Mouse (Mus musculus) adrenal gland, postnatal 14 days (tissue): Measurements from ENCODE around the gene Ypel3. TPM values are rescaled to one million over a fixed set of nuclear protein-coding genes. Genes with fewer than 3 reads are reported as not detected.

Source experiments
- DNase-seq: peaks from one replicate; pipeline ENCODE4 v3.0.0; 2021; ENCODE audit warnings: mixed read lengths
- total RNA-seq: library from RNA; stranded (reverse); gene quantifications from 2 replicates; pipeline ENCODE4 v1.2.3, GENCODE M21; 2021

The Ypel3 gene
- total RNA-seq, 1 experiment from 2014 or later, result 129 TPM

DNA sequence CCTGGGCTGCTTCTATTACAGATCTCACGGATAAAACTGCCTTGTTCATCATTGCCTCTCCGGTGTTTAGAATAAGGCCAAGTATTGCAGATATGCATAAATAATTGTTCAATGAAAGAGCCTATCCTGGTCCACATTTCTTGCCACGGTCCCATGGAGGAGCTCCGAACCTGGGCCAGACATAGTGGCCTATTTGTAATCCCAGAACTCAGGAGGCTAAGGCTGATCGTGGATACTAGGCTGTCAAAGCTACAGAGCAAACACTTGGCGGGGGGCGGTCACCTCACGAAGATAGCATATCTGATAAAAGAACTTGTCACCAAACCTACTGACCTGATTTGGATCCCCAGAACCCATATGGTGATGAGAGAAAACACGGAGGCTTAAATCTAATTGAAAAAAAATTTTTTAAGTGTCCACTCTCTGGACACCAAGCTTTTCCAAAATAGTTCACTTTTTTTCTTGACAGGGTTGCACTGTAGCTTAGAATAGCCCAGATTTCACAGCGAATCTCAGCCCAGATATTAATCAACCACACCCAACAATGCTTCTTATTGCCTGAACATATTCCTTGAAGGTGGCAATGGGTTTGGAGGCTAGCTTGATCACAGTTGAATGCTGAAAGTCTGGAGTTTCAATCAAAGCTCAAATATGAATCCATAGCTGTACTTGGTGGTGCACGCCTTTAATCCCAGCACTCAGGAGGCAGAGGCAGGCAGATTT, 16.1 kb downstream of the Ypel3 start:
- no peak for DNase-seq

DNA sequence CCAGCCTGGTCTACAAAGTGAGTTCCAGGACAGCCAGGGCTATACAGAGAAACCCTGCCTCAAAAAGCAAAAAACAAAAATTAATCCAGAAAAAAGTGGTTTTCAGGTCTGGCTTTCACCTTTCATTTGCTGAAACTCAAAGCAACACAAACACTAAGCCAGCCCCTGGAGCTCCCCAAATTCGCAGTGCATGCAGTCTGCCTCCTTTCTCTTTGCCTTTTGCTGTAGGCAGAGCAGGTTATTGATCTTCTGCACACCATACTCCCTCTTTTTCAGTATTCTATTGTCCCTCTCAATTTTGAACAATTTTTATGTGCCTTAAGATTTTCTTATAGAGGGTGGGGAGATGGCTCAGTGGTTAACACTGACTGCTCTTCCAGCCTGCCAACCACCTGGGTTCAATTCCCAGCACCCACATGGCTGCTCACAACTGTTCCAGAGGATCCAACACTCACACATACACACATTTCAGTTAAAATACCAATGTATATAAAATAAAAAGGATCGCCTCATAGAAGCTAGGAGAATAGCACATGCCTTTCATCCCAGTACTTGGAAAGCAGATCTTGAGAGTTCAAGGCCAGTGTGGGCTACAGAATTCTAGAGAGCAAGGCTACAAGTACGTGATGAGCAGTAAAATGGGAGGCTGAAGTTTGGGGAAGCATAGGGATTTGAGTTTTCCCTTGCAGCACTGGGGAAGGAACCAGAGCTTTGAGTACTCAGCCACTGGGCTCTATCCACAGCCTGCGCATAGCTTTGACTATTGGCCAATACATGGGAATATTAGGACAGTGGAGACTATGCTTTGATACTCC, 16.9 kb downstream of the Ypel3 start:
- DNase-seq, result no peak

DNA sequence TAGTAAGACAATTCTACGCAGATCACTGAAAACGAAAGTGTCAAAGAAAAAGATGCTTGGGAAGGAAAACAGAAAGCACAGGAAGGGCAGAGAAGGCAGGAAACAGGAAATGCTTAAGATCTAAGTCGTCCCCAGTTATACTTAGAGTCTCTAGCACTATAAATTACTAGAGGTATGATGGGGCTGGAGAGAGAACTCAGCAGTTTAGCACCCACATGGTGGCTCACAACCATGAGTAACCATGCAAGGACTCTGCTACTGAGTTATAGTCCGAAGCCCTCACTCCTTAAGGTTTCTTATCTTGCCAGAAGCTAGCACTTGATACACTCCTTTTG, 17.5 kb downstream of the Ypel3 start:
- no peak for DNase-seq

DNA sequence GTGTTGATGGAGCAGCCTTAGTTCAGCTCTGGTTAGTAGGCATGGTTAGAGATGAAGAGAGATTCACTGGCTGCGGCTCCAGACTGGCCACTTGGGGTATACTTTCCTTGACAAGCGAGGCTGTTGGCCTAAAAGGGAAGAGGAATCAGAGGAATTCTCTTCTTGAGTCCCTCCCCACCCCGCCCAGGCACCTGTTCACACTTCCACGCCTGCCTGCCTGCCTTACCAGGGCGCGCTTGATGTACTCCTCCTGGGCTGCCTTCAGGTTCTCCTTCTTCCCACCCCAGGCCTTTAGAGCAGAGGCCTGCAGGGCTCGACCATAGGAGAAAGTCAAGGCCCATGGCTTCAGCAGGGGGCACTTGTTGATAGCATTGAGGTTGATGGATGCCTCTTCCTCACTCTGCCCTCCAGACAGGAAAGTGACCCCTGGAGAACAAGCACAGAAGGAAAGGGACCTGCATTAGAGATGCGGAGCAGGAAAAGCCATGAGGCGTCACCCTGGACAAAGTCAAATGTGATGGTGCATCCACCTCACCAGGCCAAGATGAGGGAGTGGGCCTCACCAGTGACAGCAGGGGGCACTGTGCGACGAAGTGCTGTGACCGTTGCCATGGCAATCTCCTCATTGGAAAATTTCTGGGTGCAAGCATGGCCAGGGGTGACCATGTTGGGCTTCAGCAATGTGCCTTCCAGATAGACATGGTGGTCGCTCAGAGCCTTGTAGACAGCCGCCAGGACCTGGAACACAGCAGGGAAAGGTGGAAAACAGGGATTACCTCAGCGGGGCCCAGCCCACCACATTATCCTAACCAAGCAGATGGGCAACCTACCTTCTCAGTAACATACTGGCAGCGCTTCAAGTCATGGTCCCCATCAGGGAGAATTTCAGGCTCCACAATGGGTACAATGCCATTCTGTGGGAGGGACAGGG, 18.9 kb downstream of the Ypel3 start:
- DNase-seq, result no peak

GRCm38 (mm10) chr7:126796350-126796932, 19.7 kb downstream of the Ypel3 start:
- DNase-seq, result peak; percentile 61

GRCm38 (mm10) chr7:126797411-126798126, 20.8 kb downstream of the Ypel3 start, which contains the start of gene Fam57b:
Fam57b (plus strand) TSS chr7:126797668.
- DNase-seq, result peak; percentile 81

DNA sequence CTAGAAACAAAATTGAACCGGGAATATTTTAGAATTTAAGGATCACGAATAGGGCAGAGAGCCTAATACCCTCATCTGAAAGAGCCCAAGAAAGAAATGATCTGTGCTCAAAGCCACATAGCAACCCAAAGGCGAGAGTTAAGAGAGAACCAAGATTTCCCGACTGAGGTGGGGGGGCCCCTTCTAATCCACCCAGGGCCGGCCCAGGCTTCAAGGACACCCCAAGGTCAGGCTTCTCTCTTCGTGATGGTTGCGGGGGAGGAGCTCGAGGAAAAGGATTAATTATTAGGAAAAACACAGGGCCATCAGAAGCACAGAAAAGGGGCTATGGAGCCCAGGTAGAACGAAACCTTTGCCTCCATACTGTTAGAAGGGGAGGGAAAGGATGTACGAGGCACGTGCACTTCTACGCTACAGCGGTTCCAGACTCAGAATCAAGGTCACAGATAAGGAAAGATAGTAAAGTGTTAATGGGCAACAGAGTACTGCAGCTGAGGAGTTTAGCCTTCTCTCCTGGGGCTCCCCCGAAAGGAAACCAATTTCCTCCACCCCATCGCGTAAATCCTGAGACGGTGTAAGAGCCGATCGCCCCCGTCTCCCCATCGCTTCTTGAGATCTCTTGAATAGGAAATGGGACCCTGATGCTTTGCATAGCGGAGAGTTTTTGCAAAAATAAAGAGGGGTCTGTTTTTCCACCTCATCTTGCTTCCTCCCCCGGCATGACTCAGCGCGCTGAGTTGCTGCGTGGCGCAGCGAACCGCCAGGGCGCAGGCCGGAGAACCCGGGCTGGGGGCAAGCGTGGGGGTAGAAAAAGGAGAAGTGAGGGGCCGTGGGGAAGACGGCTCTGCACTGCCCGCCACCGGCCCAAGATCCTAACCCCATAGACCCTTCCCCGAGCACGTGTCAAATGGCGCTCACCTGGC, 21.6 kb downstream of the Ypel3 start:
- peak; percentile 77 for DNase-seq

DNA sequence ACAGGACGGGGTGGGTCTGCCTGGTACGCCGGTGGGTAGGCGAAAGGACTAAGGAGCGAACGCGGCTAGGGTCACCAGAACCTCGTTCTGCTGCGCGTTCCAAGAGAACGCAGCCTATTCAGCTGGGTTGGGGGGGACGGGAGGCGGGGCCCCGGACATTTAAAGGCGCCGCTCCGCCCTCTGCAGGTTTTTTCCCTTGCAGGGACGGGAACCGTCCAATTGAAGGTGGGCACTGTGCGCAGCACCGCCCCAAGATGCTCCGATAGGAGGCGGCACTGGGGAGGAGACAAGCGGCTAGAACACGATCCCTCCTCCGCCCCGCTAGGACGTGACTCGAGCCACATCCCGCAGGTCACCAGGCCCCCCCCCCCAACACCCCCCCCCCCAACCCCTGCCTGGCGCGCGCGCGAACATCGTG, 22.3 kb downstream of the Ypel3 start:
- peak; percentile 98 for DNase-seq

- peak; percentile 52 for DNase-seq
Observed at GRCm38 (mm10) chr7:126799468-126800268, 22.9 kb downstream of the Ypel3 start.

GRCm38 (mm10) chr7:126800269-126801056, 23.7 kb downstream of the Ypel3 start:
- DNase-seq, result no peak

- no peak for DNase-seq
Observed at GRCm38 (mm10) chr7:126801057-126801422, 24.3 kb downstream of the Ypel3 start.

DNA sequence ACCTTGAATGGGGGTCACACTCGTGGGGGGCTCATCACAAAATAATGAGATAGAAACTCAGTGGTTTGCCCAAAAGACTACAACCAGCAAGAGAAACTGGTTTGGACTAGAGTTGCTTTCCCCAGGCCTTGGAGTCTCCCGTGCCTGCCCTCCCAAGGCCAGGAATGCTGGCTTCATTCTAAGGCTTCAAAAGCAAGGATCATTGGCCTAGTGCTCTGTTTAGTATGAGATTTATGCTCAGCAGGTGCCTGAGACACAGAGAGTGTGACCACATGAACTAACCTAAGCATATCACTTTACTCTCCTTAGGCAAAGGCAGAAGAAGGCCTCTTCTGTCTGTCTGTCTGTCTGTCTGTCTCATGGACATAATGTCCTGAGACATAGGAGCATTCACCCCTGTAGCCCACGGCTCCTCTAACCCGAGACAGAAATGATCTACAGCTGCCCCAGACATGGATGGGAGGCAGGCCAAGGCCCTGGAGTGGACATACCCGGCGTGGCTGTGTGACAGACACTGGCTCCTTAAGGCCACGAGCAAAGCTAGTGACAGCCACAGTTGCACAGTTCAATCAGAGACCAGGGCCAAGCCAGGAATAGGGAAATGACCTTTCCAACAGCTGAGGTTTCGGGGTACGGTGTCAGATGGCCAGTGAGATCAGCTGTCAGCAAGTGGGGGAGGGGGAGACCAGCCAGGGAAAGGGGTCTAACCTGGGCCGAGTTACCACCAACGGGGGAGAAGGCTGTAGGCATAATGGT, 25.6 kb downstream of the Ypel3 start:
- peak; percentile 69 for DNase-seq

DNA sequence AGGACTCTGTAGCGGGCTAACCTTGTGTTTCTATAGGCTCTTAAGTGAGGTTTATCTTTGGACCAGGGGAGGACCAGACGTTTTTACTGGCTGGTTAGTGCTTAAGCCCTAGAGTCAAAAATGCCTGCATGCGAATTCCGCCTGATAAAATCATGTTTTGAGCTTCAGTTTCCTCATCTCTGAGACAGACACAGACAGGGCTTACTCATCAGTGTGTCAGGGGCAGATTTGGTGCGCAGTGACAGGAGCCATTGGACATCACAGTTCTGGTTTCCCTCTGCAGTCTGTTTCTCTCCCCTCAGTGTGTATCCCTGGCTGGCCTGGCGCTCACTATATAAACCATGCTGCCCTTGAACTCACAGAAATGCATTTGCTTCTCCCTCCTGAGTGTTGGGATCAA, 26.4 kb downstream of the Ypel3 start:
- DNase-seq, result peak; percentile 43

DNA sequence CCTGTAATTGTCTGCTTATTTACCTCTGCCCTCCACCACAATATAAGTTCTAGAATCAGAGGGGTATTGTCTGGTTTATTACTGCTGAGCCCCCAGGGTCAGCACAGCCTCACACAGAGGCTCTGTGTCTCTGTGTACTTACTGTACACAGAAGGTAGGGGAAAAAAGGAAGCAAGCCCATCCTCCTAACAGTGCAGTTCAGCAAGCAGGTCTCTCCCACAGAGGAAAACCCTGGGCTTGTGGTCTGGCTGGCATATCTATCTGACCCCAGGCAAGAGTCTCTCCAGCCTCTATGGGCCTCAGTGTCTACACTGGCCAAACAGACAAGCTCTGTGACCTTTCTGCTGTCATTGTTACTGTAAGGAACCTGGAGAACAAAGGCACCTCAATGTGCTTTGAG, 27.0 kb downstream of the Ypel3 start:
- DNase-seq, result no peak

DNA sequence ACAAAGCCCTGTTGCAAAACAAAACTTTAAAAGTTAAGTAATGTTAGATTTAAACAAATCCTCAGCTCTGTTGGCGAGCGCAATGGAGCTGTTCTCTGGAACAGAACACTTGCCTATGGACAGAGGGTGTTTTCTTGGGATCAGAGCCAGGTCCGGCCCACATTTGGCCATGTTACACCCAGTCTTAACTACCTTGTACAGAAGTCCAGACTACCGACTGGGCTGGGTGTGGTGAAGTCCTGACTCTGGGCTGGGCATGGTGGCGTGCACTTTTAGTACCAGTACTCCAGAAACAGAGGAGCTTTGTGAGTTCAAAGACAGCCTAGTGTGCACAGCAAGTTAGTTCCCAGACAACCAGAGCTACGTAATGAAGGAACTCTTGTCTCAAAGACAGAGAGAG, 30.2 kb downstream of the Ypel3 start:
- peak; percentile 50 for DNase-seq

GRCm38 (mm10) chr7:126807405-126807804, 30.6 kb downstream of the Ypel3 start:
- DNase-seq, result peak; percentile 52

DNA sequence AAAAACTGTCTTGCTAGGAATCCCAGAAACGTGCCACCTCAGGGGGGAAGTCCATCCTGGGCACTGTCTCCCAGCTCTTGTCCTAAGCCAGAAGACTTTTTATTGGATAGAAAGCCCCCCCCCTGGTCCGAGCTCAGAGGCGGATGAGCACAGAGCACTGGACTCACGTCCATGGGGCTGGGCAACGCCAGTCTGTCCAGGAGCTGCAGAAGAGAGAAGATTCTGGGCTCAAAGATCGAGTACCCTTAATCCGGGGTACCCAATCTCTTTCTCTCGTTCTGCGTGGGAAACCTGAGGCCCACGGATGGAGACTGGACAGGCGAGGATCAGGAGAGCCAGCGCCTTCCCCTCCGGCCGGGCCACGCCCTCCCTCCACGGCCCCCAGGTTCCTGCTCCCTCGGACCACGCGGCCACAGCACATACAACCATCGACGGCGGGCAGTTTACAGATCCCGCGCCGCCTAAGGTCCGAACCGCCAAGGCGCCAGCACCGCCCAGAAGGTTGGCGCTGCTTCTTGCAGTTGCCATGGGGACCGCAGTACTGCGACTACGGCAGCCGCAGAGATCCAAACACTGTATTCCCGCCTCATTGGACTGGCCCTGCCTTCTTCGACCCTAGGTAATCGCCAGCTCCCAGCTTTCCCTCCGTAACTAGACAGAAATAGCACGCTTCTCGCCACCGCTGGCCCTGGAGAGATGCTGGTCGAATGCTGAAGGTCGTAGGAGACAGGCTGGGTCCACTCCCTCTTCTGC, 32.1 kb downstream of the Ypel3 start:
- peak; percentile 94 for DNase-seq
